Mouse (Mus musculus) mouse trophoblast stem cell (cell line): Measurements from ENCODE around the gene Prdx2.

Experiments
- in situ Hi-C, 2 experiments: fragments of 300-500 bp; cut with MseI, MboI; formaldehyde crosslinking; loops; 2 replicates in 1 of 2; 3 replicates in 1 of 2; pipeline ENCODE4 v1.15.1; 2025

The Prdx2 gene

GRCm38 (mm10) chr8:85007686-85008085 is 38.3 kb downstream of the Prdx2 start:
- in situ Hi-C loops, result no loop called here

DNA sequence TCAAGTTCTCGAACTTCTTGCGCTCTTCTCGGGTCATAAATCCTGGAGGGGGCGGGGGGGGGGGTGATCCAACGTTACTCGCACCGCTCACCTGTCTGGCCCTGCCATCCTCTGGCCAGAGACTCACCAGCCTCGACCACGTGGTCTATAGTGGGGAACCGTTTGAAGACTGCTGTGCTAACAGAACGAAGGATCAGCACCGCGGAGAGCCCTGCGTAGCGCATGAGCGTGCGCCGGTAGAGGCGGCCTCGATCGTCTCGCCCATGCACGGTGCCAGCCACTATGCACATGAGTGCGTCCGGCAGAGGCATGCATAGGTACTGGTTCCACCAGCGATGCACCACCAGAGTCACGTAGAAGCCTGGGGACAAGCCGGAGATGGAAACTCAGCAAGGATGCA is 41.9 kb downstream of the Prdx2 start:
- in situ Hi-C loops, result no loop called here

DNA sequence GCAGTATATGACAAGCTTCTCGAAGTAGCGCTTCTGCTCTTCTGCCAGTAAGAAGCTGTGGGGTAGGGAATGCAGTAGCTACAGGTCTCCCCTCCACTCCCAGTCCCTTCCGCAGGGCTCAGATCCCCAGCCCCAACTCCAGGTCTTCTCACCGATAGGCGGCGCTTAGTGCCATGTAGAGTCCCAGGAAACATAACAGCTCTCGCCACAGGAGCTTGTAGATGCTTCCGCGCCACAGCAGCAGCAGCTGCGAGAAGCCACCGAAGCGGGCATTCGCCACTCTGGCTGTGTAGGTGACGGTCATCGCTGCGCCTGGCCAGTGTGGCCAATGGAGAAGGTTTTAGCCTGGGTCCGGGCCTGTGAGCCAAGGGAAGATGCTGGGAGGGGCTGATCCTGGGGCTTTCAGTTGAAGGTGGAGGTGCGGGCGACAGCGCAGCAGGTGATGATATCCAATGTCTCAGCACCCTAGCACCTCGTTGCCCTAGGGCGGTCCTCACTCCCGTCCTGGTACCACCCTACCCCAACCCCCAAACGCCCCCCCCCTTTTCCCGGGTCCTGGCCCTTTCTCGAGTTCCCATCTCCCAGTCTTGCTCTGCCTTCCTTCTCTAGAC is 43.9 kb downstream of the Prdx2 start:
- in situ Hi-C loops, result no loop called here

- in situ Hi-C loops, result no loop called here
Observed at GRCm38 (mm10) chr8:85014431-85014830, 45.0 kb downstream of the Prdx2 start, which contains the start of gene Best2. Gene Best2 (minus strand): TSS chr8:85014531.

GRCm38 (mm10) chr8:85016724-85017123 is 47.3 kb downstream of the Prdx2 start:
- in situ Hi-C loops, result no loop called here

GRCm38 (mm10) chr8:85017209-85017608 is 47.8 kb downstream of the Prdx2 start:
- in situ Hi-C loops, result no loop called here

DNA sequence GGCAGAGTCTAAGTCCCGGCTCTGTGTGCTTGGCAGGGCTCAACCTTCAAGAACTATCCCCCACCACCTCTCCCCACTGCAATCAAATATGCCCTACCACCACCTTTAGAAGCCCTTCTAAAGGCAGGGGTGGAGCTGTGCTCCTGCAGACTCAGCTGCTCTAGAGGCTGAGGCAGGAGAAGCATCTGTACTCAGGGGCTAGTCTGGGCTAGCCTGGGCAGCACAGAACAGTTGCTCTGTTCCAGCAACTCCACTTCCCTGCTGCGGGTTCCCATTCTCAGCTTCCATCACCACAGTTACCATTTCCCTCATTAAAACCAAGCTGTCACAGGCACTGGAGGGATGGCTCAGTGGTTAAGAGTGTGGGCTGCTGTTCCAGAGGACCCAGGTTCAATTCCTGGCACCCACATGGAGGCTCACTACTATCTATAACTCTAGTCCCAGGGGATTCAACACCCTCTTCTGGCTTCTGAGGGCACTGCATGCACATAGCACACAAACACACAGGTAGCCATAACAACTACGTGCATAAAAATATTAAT is 52.2 kb downstream of the Prdx2 start:
- in situ Hi-C loops, result no loop called here

DNA sequence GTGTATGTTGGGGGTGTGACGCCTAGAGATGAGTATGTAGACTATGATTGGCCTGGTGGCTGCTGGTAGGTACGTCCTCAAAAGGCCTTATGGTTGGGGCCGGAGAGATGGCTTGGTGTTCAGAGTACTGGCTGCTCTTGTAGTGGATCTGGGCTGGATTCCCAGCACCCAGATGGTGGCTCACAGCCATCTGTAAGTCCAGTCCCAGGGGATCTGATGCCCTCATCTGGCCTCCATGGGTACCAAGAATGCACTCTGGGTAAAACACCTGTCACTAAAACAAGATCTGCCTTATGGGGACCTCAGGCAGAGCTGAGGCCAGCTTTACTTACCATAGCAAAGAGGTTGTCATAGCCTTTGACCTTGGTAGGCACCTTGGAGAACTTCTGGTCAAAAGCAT is 54.5 kb downstream of the Prdx2 start:
- in situ Hi-C loops, result no loop called here
